Mouse (Mus musculus) cerebellum, adult (tissue): ENCODE results near the gene Slc4a11.
"Not testable (repeated sequence)": the region's sequence is repeated elsewhere in the genome, so short reads cannot be mapped to it uniquely, and the experiment has no call there.

Experiments
- ATAC-seq: cut with Nextera tagmentation; 2 replicates; pipeline ENCODE4 v1.9.2; 2017; ENCODE audit warnings: mild to moderate bottlenecking, moderate library complexity, mixed read lengths; ENCODE audit not compliant: insufficient number of reproducible peaks, low FRiP score, low TSS enrichment

The Slc4a11 gene

GRCm38 (mm10) chr2:130681531-130681930, 15.8 kb downstream of the Slc4a11 start:
- no peak for ATAC-seq

- ATAC-seq = no peak
These were observed 17.4 kb downstream of the Slc4a11 start for GRCm38 (mm10) chr2:130679899-130680298.

GRCm38 (mm10) chr2:130679154-130679553, 18.2 kb downstream of the Slc4a11 start:
- no peak for ATAC-seq

DNA sequence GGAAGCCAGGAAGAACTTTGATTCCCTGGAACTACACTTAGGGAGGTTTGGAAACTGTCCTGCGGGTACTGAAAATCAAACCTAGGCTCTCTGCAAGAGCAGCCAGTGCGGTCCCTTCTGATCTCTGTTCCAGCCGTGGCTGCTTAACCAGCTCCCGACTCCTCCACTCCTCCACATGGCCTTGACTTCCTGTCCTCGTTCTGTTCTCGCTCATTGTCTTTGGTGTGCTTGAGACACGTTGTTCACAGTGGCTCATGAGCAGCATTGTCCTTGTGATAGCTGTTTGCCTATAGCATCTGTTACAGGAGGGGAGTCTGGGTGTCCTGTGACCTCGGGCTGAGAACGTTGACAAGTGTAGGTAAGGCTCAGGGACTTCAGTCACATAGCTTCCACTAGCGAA, 20.1 kb downstream of the Slc4a11 start:
- no peak for ATAC-seq

DNA sequence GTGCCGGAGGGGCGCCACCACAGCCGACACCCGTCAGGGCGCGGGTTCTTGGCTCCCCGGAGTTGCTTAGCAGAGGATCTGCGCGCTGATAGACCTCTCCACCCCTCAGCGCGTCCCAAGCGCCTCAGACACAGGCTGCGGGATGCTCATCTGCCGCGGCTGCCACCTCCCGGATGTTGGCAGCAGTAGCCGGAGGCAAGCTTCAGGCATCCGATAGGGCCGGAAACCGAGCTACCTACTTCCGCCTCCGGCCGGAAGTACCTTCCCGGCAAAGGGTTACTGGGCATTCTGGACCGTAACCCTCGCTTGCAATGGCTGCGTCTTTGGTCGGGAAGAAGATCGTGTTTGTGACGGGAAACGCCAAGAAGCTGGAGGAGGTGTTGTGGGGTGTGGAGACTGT, 29.8 kb downstream of the Slc4a11 start, which contains the start of gene Itpa:
Gene Itpa, plus strand, starts transcription at position 52 of the 400 bp plus-strand sequence.
- peak; percentile 76 for ATAC-seq

DNA sequence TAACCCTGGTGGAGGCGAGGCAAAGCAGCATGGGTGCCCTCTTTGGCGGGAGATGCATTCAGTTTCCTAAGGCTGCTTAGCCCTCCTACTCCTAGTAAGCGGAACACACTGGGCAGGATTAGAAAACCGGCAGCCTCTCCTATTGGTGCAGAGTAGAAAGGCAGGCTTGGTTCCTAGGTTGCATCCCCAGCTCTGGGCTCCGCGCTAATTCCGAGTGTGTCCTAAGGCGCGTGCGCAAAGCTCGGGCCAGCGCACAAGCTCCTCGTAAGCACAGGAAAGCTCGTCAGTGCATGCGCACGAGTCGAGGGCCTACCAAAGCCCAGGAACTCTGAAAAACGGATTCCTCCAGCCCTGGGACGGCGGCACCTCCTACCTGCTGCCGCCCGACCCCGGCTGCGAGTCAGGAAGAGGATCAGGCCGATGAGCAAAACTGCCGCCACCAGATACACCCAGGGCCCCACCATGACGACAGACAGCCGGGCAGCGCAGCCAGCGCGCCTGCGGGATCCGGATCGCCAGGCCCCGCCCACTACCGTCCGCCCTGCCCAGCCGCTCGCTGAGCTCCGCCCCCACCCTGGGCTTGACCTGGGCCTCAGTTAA, 33.1 kb downstream of the Slc4a11 start, which contains the start of gene Ddrgk1:
Gene Ddrgk1, minus strand, starts transcription at position 558 of the 600 bp plus-strand sequence.
- ATAC-seq = peak; percentile 90

- no peak for ATAC-seq
These were observed 34.0 kb downstream of the Slc4a11 start for GRCm38 (mm10) chr2:130663342-130663741.

DNA sequence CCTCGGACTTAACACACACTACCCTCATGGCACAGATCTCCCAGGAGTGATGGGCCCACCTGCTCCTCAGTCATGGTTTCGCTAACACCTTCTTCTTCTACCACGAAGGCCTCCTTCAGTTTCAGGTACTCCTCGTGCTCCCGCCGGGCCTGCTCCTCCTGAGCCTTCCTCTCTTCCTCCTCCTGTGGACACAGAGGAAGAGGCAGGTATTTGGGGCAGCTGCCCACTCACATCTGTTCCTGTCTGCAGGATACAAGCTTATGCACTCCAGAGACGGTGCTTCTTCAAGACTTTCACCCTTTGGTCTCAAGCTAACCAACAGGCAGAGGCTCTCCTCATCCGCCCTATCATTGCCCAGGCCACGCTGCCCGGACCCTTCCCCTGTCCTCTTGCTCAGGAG, 38.8 kb downstream of the Slc4a11 start:
- no peak for ATAC-seq

- ATAC-seq = no peak
These were observed 39.8 kb downstream of the Slc4a11 start for GRCm38 (mm10) chr2:130657541-130657940.

- ATAC-seq = no peak
These were observed 40.8 kb downstream of the Slc4a11 start for GRCm38 (mm10) chr2:130656536-130656935.

- no peak for ATAC-seq
These were observed 41.5 kb downstream of the Slc4a11 start for GRCm38 (mm10) chr2:130655660-130656339.

DNA sequence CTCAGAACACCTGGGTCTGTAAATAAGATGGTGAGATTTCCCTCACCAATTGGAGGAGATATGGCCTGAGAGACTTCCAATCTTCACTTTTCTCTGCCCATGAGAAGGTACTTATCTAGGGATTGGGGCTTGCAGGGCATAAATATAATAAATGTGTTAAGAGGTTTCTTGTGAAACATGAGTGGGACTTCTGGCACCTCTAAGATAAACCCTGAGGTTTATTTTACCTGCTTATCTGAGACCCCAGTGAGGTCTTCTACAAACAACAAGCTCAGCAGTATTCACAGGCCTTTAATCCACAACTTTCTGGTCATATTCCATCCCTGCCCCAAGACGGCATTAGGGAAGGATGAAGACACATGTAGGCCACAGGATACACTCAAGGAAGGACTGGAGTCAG, 43.6 kb downstream of the Slc4a11 start:
- ATAC-seq = no peak

DNA sequence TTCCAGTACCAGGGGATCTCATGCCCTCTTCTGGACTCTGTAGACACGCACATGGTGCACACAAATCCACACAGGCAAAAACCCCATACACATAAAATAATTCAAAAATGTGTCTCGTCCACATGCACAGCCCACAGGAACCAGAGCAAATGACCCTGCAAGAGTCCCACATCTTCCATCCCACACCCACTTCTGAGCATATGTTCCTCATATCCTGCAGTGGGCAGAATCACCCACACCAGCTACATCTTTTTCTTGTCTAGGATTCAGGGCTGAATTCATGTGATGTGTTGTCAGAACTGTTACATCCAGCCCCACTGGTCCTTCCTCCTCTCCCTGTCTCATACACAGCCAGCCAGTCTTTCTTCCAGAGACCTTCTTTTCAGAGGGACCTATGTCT, 44.0 kb downstream of the Slc4a11 start:
- no peak for ATAC-seq

GRCm38 (mm10) chr2:130649028-130649427, 48.3 kb downstream of the Slc4a11 start:
- not testable (repeated sequence) for ATAC-seq

GRCm38 (mm10) chr2:130645198-130645597, 52.1 kb downstream of the Slc4a11 start:
- no peak for ATAC-seq

DNA sequence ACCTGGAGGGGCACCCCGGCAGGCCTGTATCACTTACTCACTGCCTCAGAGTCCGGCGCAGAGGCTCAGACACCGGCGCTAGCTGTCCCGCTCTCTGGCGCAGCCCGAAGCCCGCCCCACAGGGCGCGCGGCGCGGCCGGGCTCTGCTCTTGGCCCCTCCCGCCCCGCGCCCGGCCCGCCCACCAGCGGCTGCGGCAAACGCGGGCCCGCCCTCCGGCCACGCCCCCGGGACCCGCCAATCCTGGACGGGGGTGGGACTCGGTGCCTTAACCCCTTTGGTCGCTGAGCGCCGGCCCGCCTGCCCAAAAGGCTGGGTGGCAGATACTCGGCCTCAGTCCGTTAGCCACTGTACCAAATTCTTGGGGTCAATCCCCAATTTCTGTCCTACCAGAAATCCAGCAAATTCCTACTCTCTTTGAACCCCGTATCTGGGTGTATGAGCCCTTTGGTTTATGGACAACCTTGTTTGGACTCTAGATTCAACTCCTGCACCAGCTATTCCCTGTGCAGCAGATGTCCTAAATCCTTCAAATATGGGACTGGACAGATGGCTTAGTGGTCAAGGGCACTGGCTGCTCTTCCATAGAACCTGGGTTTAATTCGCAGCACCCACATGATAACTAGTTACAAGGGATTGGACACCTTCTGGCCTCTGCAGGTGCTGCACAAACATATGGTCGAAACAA, 54.5 kb downstream of the Slc4a11 start, which contains the start of gene Lzts3:
Gene Lzts3, minus strand, starts transcription at position 120 of the 686 bp plus-strand sequence.
- ATAC-seq = peak; percentile 88

DNA sequence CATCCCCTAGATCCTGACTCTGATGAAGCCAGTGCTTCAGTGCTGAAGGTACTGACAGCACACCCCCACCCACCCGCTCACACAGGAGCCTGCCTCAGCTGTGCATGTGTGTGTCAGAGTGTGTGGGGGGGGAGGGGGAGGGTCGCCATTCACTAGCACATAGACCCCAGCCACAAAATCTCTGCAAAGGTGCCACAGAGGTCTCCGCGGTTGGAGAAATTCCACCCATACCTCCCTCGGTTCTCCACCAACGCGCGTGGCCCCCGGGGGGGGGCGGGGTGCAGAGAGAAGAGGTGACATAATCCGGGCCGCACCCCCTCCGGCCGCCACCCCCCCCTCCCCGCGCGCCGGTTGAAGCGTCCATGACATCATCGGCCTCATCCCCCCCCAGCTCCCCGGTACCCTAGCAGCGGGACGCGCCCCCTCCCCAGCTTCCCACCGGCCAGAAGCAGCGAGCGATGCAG, 55.1 kb downstream of the Slc4a11 start:
- peak; percentile 60 for ATAC-seq

GRCm38 (mm10) chr2:130641351-130642025, 55.8 kb downstream of the Slc4a11 start:
- ATAC-seq = no peak

DNA sequence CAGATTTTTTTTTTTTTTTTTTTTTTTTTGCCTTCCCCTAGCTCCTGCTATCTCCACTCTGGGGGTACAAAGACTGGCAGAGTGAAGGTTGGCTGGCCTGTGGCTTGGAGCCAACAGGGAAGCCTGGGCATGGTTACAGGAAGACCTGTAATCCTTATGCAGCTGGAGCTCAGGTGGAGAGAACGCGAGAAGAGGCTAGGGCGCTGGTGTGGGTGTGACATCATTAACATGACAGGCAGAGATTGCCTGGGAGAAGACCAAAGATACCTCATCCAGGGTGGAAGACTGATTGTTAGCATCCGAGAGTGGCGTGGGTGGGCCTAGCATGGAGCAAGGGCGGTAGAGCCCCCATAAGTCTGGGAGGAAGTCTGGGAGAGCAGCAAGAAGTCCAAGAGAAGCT, 58.0 kb downstream of the Slc4a11 start:
- no peak for ATAC-seq

- ATAC-seq = no peak
These were observed 59.2 kb downstream of the Slc4a11 start for GRCm38 (mm10) chr2:130638101-130638611.
